Mouse (Mus musculus): ENCODE results near the gene Mettl2.

GRCm38 (mm10) chr11:105120551-105121061 lies 5.6 kb upstream of the Mettl2 start:
- TF ChIP-seq GATA1 (IDR thresholded peaks at IDR 0.05; ENCODE audit: borderline replicate concordance, low read length) (no peak), FLI1 (IDR thresholded peaks at IDR 0.05; ENCODE audit: low read length) (no peak)

All from megakaryocyte, embryonic 14.5 days (primary cell).